Mouse (Mus musculus): ENCODE data around the gene Itpk1.

The Itpk1 gene

DNA sequence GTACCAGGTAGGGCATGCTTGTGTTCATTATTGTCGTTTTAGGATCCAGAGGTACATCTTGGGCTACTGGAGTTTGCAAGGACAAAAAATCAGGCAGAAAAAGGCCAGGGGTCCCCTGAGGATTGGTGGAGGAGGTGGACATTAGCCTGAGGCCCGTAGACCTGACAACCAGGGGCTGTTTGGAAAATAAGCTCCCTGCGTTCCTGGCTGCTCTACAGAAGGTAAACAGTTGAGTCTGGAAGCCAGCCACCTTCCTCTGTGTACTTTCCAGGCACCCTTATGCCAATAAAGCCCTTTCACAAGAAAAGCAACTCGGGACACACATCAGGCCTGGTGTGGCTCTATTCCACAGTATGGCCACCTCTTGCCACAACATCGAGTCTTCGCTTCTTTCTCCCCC is 79.0 kb downstream of the Itpk1 start:
- no peak for DNase-seq (ENCODE audit: low spot score in 2 of 2)

DNA sequence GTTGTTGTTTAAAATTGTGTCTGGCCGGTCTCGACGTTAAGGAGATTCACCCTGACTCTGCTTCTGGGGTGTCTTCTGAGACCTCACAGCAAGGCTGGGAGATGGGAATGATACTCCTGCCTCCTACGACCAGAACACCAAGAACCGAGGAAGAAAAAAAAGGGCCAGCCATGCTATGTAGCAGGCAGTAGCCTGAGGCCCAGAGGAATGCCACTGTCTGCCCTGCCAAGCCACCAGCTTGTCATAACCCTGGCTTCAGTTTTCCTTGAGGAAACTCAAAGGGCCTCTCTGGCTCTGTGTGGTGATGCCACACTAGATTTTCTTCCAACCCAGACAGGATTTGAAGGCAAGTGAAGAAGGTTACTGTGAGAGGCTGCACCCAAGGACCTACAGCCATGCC is 79.6 kb downstream of the Itpk1 start:
- DNase-seq (ENCODE audit: low spot score in 2 of 2) = no peak

DNA sequence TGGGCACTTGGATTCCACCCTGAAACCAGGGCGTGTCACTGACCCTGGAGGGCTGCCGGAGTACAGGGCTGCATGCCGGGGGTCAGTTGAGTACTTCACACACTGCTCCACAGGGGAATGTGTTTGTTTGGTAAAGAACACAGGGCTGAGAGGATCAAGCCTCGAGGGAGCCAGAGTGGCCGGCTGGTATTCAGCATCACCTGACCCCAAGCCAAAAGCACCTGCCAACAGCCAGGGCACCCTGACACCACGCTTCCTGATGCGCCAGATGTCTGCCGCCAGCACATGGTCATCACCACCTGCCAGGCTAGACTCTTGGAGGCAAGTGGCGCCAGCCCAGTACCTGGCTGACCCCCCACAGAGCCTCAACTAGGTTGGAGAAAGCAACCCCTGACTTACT is 80.9 kb downstream of the Itpk1 start:
- no peak for DNase-seq (ENCODE audit: low spot score in 2 of 2)

DNA sequence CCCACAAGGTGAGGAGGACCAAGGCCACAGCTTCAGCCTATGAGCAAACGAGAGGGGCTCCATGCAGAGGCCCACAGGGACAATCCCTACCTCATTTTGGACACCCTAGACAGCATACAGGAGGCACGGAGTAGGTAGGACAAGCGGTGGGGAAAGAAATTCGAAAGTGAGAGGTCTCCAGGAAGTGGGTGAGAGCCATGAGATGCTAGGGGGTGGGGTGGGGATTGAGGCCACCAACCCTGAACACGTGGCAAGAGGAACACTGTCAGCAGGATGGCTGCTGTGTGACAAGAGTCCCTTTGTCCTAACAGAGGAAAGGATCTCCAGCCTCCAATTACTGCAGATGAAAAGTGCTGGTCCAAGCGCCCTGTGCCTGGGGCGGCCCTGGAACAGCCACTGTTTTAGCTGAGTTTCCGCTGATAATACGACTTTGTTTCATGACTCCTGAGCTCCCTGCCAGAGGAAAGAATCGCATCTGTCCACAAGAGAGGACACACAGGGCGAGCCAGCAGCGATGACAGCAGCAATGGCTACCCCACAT is 82.4 kb downstream of the Itpk1 start:
- no peak for DNase-seq (ENCODE audit: low spot score in 2 of 2)

DNA sequence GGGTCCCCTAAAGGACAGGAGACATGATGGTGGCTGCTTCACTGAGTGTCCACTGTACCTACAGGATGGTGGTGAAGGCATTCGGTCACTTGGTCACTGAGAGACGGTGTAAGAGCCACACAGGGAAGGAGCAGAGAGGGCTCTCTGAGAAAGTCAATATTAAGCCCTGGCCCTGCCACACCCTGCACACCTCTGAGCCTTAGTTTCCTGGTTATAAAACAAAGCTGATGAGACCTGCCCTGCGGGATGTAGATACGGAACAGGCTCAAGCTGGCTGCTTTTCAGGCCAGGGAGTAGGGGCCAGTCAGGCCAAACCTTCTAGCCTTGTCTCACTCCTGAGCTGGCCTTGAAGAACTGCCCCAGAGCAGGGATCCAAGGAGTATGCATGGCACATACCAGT is 82.9 kb downstream of the Itpk1 start:
- DNase-seq (ENCODE audit: low spot score in 2 of 2) = no peak

DNA sequence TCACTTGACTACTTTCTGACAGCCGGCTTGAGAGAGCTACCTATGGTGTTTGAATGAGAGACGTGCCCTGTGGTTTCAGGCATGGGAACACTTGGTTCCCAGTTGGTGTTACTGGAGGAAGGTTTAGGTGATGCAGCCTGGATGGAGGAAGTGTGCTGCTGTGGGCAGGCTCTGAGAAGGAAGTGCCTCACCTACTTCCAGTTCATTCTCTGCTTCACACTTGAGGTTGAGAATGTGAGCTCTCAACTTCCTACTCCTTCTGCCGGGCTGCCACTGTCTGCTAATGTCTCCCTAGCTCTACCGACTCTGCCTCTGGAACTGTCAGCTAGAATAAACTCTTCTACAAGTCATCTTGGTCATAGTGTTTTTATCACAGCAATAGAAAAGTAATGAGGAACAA is 83.5 kb downstream of the Itpk1 start:
- no peak for DNase-seq (ENCODE audit: low spot score in 2 of 2)

DNA sequence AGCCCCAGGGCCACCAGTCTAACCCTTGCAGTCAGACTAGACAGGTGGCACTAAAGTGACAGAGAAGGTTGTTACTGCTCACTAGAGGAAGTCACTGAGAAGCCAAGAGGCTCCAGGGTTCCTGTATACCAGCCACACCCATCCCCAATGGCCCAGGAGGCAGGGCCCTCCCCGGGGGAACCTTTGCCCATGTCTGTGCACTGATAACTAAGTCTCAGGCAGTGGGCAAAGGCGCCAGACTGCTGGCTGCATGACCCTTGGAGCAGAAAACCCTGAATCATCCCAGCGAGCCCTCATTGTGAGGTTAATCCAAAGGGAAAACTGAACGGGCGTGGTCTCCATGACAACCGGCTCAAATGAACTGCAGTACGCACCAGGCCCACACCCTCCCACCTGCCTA is 84.8 kb downstream of the Itpk1 start:
- DNase-seq (ENCODE audit: low spot score in 2 of 2) = no peak

DNA sequence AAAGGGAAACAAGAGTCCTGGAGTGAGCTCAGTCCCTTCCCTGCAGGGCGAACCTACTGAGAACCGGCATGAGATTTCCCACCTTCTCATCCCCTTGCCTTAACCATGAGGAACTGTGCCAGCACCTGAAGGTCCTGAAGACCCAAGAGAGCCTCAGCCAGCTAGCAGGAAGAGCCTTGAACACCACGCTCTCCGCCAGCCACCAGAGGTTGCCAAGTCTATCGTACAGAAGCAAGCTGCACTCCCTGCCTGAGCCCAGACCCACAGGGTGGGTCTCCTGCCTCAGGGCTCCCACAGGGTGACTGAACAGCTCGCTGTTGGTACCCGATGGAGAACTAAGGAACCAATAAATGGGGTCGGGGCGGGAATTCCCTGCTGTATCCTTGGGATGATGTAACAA is 86.6 kb downstream of the Itpk1 start:
- no peak for DNase-seq (ENCODE audit: low spot score in 2 of 2)

DNA sequence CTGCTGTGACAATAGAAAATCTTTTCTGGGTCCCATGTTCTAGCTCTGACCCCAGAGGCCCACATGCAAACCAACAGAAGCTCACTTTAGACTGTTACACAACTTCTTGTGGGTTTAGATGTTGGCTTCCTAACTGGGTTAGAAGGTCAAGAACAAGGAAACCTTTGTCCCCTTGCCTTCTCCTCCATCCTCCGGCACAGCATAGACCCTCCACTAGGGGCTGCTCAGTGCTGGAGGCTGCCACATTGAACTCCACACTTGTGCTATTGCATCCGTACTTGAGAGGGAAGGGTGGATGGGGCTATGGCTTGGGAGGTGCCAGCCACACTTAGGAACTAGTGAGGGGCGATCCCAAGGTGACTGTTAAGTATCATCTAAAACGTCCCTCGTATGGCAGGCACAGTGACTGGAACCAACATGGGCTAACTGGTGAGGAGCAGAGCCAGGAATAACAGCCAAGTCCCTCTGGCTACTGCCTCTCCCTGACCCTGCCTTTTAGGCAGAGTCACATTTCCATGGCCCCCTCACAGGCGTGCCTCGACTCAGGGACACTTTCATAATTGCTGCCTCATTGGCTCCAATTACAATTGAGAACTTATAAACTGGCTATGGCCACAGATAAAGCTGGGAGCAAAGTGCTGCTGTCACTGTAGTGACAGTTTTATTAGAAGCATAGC is 87.7 kb downstream of the Itpk1 start:
- no peak for DNase-seq (ENCODE audit: low spot score in 2 of 2)

DNA sequence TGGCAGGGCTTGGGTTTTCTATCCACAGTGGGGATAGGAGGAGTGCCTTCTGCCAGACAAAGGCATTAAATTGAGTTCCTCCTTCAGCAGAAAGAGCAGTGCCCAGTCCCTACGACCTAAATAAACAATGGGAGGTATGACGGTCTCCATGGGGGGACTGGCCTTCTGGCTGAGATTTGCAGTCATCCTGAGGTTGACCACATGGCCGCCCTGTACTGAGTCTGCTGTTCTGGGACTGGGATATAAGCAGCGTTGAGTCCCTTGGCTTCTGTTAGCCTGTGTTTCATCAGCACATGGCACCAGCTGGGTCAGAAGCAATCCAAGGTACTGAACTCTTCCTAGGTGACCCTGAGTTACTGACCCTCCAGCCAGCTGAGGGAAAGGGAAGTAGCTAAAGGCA is 88.5 kb downstream of the Itpk1 start:
- no peak for DNase-seq (ENCODE audit: low spot score in 2 of 2)

DNA sequence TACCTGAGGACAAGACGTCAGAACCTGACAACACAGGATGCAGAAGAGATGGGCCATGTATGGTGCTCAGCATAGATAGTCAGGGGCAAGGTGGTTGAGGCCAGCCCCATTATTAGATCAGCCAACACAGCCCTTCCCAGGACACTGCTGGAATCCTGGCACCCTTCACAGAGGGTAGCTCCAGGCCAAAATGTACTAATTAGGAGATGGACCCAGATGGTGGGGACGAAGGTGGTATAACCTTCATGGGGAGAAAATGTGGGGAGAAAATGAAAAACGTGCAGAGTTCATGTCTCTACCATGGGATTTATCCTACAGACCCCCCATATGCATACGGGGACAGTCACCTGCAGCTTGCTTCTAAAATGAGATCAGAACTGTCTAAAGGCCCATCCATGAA is 91.3 kb downstream of the Itpk1 start:
- no peak for DNase-seq (ENCODE audit: low spot score in 2 of 2)

DNA sequence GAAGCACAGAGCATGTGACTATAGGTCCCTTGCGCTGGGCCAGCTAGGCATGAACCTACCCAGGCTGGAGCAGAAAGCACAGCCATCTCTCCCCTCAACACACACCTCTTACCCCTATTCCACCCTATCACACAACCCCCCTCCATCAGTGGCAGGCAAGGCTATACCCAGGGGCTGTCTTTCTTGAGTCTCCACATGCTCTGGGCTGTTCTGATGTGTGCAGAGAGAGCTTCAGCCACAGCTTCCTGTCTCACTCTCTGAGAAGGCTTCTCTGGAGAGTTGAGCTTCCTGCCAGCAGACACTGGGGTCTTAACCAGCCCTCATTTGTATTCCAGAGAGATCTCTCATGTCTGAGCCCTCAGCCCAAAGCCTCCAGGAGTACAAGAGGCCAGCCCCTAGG is 92.3 kb downstream of the Itpk1 start:
- DNase-seq (ENCODE audit: low spot score in 2 of 2) = no peak

DNA sequence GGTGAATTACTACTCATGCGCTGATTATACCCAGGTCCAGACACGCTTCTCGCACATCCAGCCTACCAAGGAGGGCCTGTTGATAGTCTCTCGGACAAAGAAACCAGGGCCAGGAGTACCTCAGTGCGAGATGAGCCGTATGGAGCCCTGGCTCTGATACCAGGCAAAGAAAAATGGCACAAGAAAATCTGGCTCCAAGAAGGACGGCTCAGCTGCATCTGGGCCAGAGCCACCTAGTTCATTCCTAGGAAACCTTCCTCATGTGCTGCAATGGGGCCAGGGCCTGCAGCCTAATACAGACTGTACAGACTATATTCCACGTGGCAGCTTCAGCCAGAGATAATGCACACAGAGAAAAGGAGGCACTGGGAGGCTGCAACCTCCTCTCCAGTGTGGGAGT is 93.8 kb downstream of the Itpk1 start:
- no peak for DNase-seq (ENCODE audit: low spot score in 2 of 2)

DNA sequence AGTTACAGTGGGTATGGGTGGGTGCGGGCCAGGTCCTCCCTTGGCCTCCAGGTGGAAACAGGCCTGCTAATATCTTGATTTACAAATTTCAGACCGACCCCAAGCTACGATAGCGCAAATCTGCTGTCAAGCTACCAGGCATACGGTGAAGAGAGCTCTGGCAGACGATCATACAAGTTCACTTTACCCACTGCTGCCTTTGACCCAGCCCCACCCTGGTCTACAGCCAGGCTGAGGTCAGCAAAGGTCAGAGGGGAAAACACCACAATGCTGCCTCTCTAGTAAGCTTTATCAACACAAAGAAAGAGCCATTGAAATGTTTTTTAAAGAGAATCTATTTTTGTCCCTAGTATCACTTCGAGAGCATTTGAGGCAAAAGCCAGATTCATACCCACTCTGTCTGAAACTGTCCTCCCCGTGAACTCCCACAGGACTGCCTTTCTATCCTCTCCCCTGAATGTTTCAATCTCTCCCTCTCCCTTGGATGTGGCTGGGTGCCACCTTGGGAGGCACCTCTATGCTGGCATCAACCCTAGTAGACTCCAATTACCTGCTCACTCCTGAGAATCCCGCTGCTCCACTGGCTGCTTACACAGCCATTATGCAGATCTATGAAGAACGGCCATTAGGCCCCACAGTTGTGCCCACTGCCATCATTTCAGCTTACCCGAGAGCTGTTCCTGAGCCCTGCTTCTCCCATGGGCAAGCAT is 96.8 kb downstream of the Itpk1 start:
- no peak for DNase-seq (ENCODE audit: low spot score in 2 of 2)

DNA sequence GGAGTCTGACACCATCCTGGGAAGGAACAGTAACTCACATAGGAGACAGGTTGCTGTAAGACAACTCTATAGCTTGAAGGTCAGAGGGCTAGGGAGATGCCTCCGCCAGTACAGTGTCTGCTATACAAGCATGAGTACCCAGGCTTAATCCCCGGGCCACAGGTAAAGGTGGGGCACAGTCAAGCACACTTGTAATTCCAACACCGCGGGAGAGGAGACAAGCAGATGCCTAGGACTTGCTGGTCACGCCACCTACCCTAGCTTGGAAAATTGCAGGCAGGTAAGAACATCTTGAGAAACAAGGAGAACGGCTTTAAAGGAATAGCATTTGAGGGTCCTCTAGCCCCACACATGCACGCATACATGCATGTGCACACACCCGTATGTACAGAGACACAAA is 97.7 kb downstream of the Itpk1 start:
- DNase-seq (ENCODE audit: low spot score in 2 of 2) = no peak

DNA sequence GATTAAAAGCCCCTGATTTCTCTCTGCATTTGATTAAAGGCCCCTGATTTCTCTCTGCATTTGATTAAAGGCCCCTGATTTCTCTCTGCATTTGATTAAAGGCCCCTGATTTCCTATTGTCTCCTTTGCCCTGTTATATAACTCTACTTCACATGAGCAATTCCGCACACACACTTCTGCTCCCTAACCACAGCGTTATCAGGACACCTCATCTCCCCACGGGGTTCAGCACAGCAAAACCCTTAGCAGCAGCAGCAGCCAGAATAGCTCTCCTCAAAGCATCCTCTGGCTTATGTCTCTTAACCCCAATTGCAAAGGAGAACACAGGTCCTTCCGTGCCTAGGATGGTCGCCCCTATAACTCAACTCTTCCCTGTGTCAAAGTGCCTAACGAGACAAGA is 99.1 kb downstream of the Itpk1 start:
- no peak for DNase-seq (ENCODE audit: low spot score in 2 of 2)

DNA sequence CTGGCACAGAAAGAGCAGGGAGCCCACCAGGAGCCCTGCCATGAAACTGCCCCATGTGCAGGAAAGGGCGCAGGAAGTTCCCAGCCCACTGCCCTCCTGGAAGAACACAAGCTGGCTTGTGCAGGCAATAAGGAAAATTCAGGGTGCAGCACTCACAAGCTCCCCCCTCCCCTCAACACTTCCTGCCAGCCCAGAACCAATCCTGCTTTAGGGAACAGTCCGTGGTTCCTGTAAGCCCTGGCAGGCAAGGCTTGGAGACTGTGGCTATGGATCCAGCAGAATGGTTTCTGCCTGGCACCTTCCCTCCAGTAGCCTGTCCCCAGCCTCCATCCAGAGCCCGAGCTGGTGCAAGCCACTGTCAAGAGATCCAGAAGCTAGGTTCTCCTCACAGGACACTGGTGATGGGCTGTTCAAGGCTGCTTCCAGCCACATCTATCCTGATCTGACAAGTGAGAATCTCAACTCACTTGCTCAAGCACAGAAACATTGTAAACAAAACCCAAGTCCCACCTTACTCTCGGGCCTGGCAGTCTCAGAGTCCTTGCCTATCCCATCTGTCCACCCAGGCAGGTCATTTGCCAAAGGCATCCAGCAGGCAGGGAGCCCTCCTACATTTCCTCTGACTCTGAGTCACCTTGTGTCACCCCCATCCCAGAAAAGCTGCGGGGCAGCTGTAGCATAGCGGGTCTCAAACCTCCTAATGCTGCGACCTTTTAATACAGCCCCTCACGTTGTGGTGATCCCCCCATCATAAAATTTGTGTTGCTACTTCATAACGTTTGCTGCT is 102.3 kb downstream of the Itpk1 start:
- no peak for DNase-seq (ENCODE audit: low spot score in 2 of 2)

DNA sequence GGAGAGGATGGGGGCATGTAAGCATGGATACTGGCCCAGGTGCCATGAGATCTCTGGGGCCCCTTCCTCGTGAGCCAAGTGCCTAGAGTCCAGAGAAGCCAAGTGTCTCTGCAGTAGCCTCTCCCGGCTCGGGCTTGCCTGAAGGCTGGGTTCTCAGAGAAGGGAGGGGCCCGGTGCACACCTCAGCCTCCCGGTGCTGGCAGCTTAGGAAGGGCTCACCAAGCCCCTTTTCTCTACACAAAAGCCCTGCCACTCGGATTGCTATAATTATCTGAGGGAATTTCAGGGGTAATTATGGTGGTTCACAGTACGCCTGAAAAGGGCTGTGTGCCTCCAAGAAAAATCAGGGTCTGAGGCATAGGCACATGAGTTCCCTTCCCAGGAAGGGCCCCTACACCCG is 102.9 kb downstream of the Itpk1 start:
- no peak for DNase-seq (ENCODE audit: low spot score in 2 of 2)

DNA sequence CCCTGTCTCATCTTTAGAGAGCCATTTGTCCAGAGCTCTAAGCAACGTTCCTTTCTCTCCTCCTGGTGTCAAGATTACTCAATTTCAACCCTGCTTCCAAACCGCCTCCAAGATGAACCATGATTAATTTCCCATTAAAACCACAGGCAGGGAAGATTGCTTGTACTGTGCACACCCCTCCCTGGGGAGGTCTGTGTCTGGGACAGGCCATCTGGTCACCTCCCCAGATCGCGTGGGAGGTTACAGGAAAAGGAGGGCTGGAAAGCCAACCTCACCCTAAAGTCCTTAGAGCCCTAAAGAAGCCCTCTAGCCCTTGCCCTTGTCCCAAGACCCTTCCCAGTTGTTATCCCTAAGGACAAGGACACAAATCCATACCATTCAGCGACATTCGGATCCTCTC is 104.4 kb downstream of the Itpk1 start:
- no peak for DNase-seq (ENCODE audit: low spot score in 2 of 2)

DNA sequence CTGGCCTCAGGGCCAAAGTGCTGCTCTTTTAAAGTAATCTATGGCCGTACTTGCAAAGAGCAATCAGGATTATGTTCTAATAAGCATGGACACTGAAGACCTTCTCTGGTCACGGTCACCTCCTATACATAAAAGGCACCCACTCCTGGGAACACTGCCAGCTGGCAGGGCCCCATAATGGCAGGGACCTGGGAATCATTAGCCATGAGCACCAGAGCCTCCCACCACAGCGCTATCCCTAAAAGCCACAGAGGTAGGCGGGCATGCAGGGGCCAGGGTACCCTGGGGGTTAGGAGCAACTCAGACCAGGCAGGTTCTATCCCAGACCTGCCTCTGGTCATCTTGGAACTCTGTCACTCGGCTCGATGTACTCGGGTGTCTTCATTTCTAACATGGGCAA is 104.9 kb downstream of the Itpk1 start:
- DNase-seq (ENCODE audit: low spot score in 2 of 2) = no peak

DNA sequence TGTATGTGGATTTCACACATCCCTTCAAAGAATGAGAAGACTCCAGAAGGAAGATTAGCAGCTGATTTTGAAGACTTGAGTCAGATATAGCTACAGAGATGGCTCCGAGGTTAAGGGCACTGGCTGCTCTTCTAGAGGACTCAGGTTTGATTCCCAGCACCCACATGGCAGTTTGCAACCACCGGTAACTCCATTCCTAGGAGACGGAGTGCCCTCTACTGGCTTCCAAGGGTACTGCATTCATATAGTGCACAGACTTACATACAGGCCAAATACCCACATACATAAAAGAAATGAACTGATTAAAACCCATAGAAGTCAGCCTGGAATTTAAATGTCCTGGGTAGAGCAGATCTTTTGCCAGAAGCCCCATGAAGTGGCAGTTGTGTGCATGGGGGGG is 106.2 kb downstream of the Itpk1 start:
- no peak for DNase-seq (ENCODE audit: low spot score in 2 of 2)

DNA sequence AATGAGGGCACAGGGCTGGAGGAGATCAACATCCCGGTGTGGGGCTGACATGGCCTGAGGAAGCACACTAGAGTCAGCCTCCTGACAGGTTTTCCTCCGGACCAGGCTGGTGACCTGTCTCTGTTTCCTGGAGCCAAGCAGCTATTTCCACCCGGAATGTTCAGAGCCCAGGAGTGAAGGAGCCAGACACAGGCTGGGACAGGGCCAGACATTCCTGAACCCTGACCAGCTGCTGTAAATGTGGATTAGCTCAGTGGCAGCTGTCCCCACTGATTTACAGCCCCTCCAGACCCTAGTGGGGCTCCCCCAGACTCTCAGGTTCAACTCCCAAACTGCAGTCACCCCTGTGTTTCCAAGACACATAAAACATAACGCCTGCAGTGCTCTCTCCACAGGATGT is 107.3 kb downstream of the Itpk1 start:
- DNase-seq (ENCODE audit: low spot score in 2 of 2) = peak in 1 of 2 experiments; percentile 39

DNA sequence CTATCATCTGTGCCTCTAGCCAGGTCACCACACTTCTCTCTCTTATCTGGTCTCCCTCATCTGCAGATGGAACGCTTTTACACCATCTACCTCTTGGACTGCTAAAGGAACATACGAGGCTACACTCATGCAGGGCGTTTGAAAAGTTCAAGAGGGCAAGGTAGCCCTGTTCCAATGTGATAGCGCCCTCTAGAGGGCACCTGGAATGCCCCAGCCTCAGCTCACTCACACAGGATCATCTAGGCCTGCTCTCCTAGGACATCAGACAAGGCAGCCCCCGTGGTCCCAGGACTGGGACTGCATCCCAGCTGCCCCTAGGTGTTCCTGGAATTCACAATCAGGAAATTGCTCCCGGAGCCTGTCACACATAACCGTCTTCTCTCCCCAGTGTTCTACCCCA is 108.3 kb downstream of the Itpk1 start:
- no peak for DNase-seq (ENCODE audit: low spot score in 2 of 2)

All from urinary bladder, postnatal 4 days (tissue).